Mouse (Mus musculus) embryonic fibroblast, embryonic 13.5 days (primary cell): ENCODE measurements at regions not wholly inside any gene's neighbourhood (a gene's known extent, or its start where the extent isn't known, plus 50 kb on each side); places are given as distances from the start of the nearest gene placed in this dataset.

Source experiments
- CTCF ChIP-seq: IDR thresholded peaks from 2 replicates; pipeline ENCODE4 v1.5.1; 2011; ENCODE audit warnings: mild to moderate bottlenecking, control low read depth, low read length, moderate library complexity, borderline replicate concordance; ENCODE audit not compliant: insufficient read depth
- POLR2A ChIP-seq: IDR thresholded peaks from 2 replicates; pipeline ENCODE4 v1.6.1; 2011; ENCODE audit warnings: low read depth, mild to moderate bottlenecking, control low read depth, low read length, moderate library complexity

GRCm38 (mm10) chr8:113981339-113981738, 132.8 kb upstream of the Adamts18 start:
- TF ChIP-seq POLR2A (no peak), CTCF (no peak)
